Comparison of ENCODE assay signal across 9 mouse cellular contexts in genomic region chr17:34743719-34744118, GRCm38 (mm10). TPM values are rescaled to one million over a fixed set of nuclear protein-coding genes. Genes with fewer than 3 reads are reported as not detected.
DNase-seq lines count a peak whose midpoint lies in the region; ATAC-seq lines count a peak whose summit lies in the region.
"Had no signal": no experiment of that assay in that cellular context is flagged by ENCODE, and none has a peak within 500 bp of the region (broad histone marks: within the 10 kb centered on the region; RNA-seq: fewer than 3 reads in every experiment).

Gene C4b, minus strand, starts transcription at chr17:34743882.

- intact Hi-C loops in left cerebral cortex, postnatal 36 days (cut with DNase I), result loop anchor here (2.0 kb wide), 1 partner anchor 81 kb away; no protein-coding TSS in a partner anchor

- WGBS in limb, embryonic 10.5 days, result 86% methylated on average over 7 of the region's 7 CpGs

- no peak within 1 kb of the TSS for H3K27ac ChIP-seq in limb, embryonic 10.5 days
- H3K27ac ChIP-seq: hindbrain, embryonic 15.5 days had no signal

- H3K36me3 ChIP-seq in limb, embryonic 10.5 days, result no peaks in the 10 kb centered on the region
- H3K36me3 ChIP-seq: hindbrain, embryonic 15.5 days had no signal

- H3K4me3 ChIP-seq in limb, embryonic 10.5 days, result no peak within 1 kb of the TSS
- H3K4me3 ChIP-seq: hindbrain, embryonic 15.5 days had no signal

- no peak for ATAC-seq in inflammation-experienced regulatory T-cells, adult 6 months
- ATAC-seq: forebrain, embryonic 16.5 days had no signal

- H3K9me3 ChIP-seq in limb, embryonic 10.5 days (replicated peaks), result no peaks in the 10 kb centered on the region
- H3K9me3 ChIP-seq: hindbrain, embryonic 15.5 days had no signal

- H3K27me3 ChIP-seq in limb, embryonic 10.5 days (ENCODE audit: low read depth, poor library complexity, severe bottlenecking), result no peaks in the 10 kb centered on the region
- H3K27me3 ChIP-seq: hindbrain, embryonic 15.5 days had no signal

- H3K4me1 ChIP-seq in limb, embryonic 10.5 days, result no peaks in the 10 kb centered on the region
- H3K4me1 ChIP-seq: hindbrain, embryonic 15.5 days had no signal

- DNase-seq in left cerebral cortex, adult 18-20 months (ENCODE audit: low spot score in 2 of 2), result no peak
- no peak for DNase-seq in left cerebral cortex, postnatal 36 days (ENCODE audit: low spot score in 2 of 2)
- DNase-seq in adrenal gland, postnatal 25 days, result no peak
- DNase-seq in fibroblast of lung, adult 2 months (ENCODE audit: low read depth), result peak; percentile 75
- DNase-seq in limb, embryonic 10.5 days (ENCODE audit: low spot score), result peak; percentile 19
- no peak for DNase-seq in ovary, postnatal 14 days (ENCODE audit: low spot score)

RNA-seq across cellular contexts. Expression of gene C4b, which starts in this region (rescaled TPM):
- total RNA-seq in left cerebral cortex, adult 18-20 months (2021), result 10 to 100 TPM; 29.6 to 32.7 TPM
- total RNA-seq in left cerebral cortex, postnatal 36 days (2021), result 10 to 100 TPM in 1 of 2 experiments, 1 to 10 TPM in 1; 8.3 to 11.4 TPM
- 134 and 138 TPM in 2 replicates for total RNA-seq in adrenal gland, postnatal 25 days (2021)
- polyA plus RNA-seq in limb, embryonic 10.5 days (2016; fragmentation: Nextera tagmentation; extraction: Ambion mirVana), result not detected in 2 replicates
- polyA plus RNA-seq in inflammation-experienced regulatory T-cells, adult 6 months (2017; shearing (Covaris generic)), result under 1 TPM in 1 of 3 experiments, not detected in 2; 0.08 TPM
- polyA plus RNA-seq: forebrain, embryonic 16.5 days had no signal

Comparison
In these comparisons a context has a peak if more than half of its experiments do, and no peak if none do; other contexts are left out.
1. Peak in DNase-seq in limb, embryonic 10.5 days; RNA of the gene not detected or under 1 TPM.